Mouse (Mus musculus) CD4-positive naive resting alpha-beta T cell, adult 57 days (primary cell): Measurements from ENCODE around the gene Dsel. TPM values are rescaled to one million over a fixed set of nuclear protein-coding genes. Genes with fewer than 3 reads are reported as not detected.

Experiments used
- total RNA-seq: library from RNA; stranded (reverse); gene quantifications from one replicate; pipeline ENCODE4 v1.2.4, GENCODE M21; 2023

Dsel gene
- total RNA-seq = 4.3 TPM

GRCm38 (mm10) chr1:111864779-111865165 is at the start of gene Dsel:
Dsel (minus strand) TSS chr1:111864918.

